Mouse (Mus musculus): ENCODE measurements at regions not wholly inside any gene's neighbourhood (a gene's known extent, or its start where the extent isn't known, plus 50 kb on each side); places are given as distances from the start of the nearest gene placed in this dataset.
"Not testable (repeated sequence)": the region's sequence is repeated elsewhere in the genome, so short reads cannot be mapped to it uniquely, and the experiment has no call there.

- Histone ChIP-seq H3K4me2 (replicated peaks; ENCODE audit: low read depth, low read length) (no peak overlapping the region), H3K9ac (replicated peaks; ENCODE audit: low read depth, low read length) (no peak overlapping the region), H3K36me3 (ENCODE audit: control insufficient read depth, insufficient read depth, low read length) (no peaks in the 10 kb centered on the region), H3K27me3 (ENCODE audit: control insufficient read depth, insufficient read depth, low read length) (no peaks in the 10 kb centered on the region), H3K4me3 (ENCODE audit: low read depth, low read length) (no peak overlapping the region), H3K4me1 (ENCODE audit: control insufficient read depth, insufficient read depth, low read length) (no peaks in the 10 kb centered on the region), H3K27ac (ENCODE audit: low read length) (no peak overlapping the region), H3K9me3 (ENCODE audit: control insufficient read depth, low read depth, low read length) (no peaks in the 10 kb centered on the region)
- ATAC-seq (ENCODE audit: insufficient number of reproducible peaks, insufficient read depth, low FRiP score, low read depth), result no peak
- 54% methylated on average over 7 of the region's 7 CpGs for WGBS
Measured at GRCm38 (mm10) chr3:7010294-7011087, 390.2 kb upstream of the 1700008P02Rik start.

GRCm38 (mm10) chr3:7008671-7009217 lies 388.5 kb upstream of the 1700008P02Rik start:
- no peaks in the 10 kb centered on the region for H3K36me3 ChIP-seq (ENCODE audit: control insufficient read depth, insufficient read depth, low read length)
- no peaks in the 10 kb centered on the region for H3K9me3 ChIP-seq (ENCODE audit: control insufficient read depth, low read depth, low read length)
- no peak overlapping the region for H3K4me3 ChIP-seq (ENCODE audit: low read depth, low read length)
- no peak for ATAC-seq (ENCODE audit: insufficient number of reproducible peaks, insufficient read depth, low FRiP score, low read depth)
- WGBS, result 69% methylated on average over 7 of the region's 7 CpGs
- no peaks in the 10 kb centered on the region for H3K4me1 ChIP-seq (ENCODE audit: control insufficient read depth, insufficient read depth, low read length)
- H3K9ac ChIP-seq (replicated peaks; ENCODE audit: low read depth, low read length), result no peak overlapping the region
- no peak overlapping the region for H3K4me2 ChIP-seq (replicated peaks; ENCODE audit: low read depth, low read length)
- no peaks in the 10 kb centered on the region for H3K27me3 ChIP-seq (ENCODE audit: control insufficient read depth, insufficient read depth, low read length)
- H3K27ac ChIP-seq (ENCODE audit: low read length), result no peak overlapping the region

- H3K4me2 ChIP-seq (replicated peaks; ENCODE audit: low read depth, low read length), result no peak overlapping the region
- no peak overlapping the region for H3K4me3 ChIP-seq (ENCODE audit: low read depth, low read length)
- ATAC-seq (ENCODE audit: insufficient number of reproducible peaks, insufficient read depth, low FRiP score, low read depth), result no peak
- no peak overlapping the region for H3K9ac ChIP-seq (replicated peaks; ENCODE audit: low read depth, low read length)
- H3K36me3 ChIP-seq (ENCODE audit: control insufficient read depth, insufficient read depth, low read length), result no peaks in the 10 kb centered on the region
- H3K9me3 ChIP-seq (ENCODE audit: control insufficient read depth, low read depth, low read length), result no peaks in the 10 kb centered on the region
- H3K4me1 ChIP-seq (ENCODE audit: control insufficient read depth, insufficient read depth, low read length), result no peaks in the 10 kb centered on the region
- H3K27ac ChIP-seq (ENCODE audit: low read length), result no peak overlapping the region
- H3K27me3 ChIP-seq (ENCODE audit: control insufficient read depth, insufficient read depth, low read length), result no peaks in the 10 kb centered on the region
- 47% methylated on average over 5 of the region's 5 CpGs for WGBS
Measured at GRCm38 (mm10) chr3:7007811-7008359, 387.6 kb upstream of the 1700008P02Rik start.

- WGBS, result 79% methylated on average over 5 of the region's 5 CpGs
Measured at GRCm38 (mm10) chr3:6991735-6992134, 371.5 kb upstream of the 1700008P02Rik start.

GRCm38 (mm10) chr3:6984918-6985317 lies 364.7 kb upstream of the 1700008P02Rik start:
- Histone ChIP-seq H3K27me3 (ENCODE audit: control insufficient read depth, insufficient read depth, low read length) (no peaks in the 10 kb centered on the region), H3K36me3 (ENCODE audit: control insufficient read depth, insufficient read depth, low read length) (no peaks in the 10 kb centered on the region), H3K4me3 (ENCODE audit: low read depth, low read length) (no peak overlapping the region), H3K27ac (ENCODE audit: low read length) (no peak overlapping the region), H3K4me2 (replicated peaks; ENCODE audit: low read depth, low read length) (no peak overlapping the region), H3K9ac (replicated peaks; ENCODE audit: low read depth, low read length) (no peak overlapping the region), H3K9me3 (ENCODE audit: control insufficient read depth, low read depth, low read length) (no peaks in the 10 kb centered on the region), H3K4me1 (ENCODE audit: control insufficient read depth, insufficient read depth, low read length) (no peaks in the 10 kb centered on the region)
- ATAC-seq (ENCODE audit: insufficient number of reproducible peaks, insufficient read depth, low FRiP score, low read depth), result no peak
- 81% methylated on average over 4 of the region's 4 CpGs for WGBS

More at GRCm38 (mm10) chr3:6991735-6992134, 371.5 kb upstream of the 1700008P02Rik start:
- not testable (repeated sequence) for H3K4me2 ChIP-seq (replicated peaks; ENCODE audit: low read depth, low read length); H3K27me3 ChIP-seq (ENCODE audit: control insufficient read depth, insufficient read depth, low read length); H3K36me3 ChIP-seq (ENCODE audit: control insufficient read depth, insufficient read depth, low read length); ATAC-seq (ENCODE audit: insufficient number of reproducible peaks, insufficient read depth, low FRiP score, low read depth); H3K9ac ChIP-seq (replicated peaks; ENCODE audit: low read depth, low read length); H3K4me1 ChIP-seq (ENCODE audit: control insufficient read depth, insufficient read depth, low read length); H3K27ac ChIP-seq (ENCODE audit: low read length); H3K4me3 ChIP-seq (ENCODE audit: low read depth, low read length); H3K9me3 ChIP-seq (ENCODE audit: control insufficient read depth, low read depth, low read length)

- Histone ChIP-seq H3K4me2 (replicated peaks; ENCODE audit: low read depth, low read length) (no peak overlapping the region), H3K9me3 (ENCODE audit: control insufficient read depth, low read depth, low read length) (no peaks in the 10 kb centered on the region), H3K4me3 (ENCODE audit: low read depth, low read length) (no peak overlapping the region), H3K36me3 (ENCODE audit: control insufficient read depth, insufficient read depth, low read length) (no peaks in the 10 kb centered on the region), H3K27me3 (ENCODE audit: control insufficient read depth, insufficient read depth, low read length) (no peaks in the 10 kb centered on the region), H3K4me1 (ENCODE audit: control insufficient read depth, insufficient read depth, low read length) (no peaks in the 10 kb centered on the region), H3K9ac (replicated peaks; ENCODE audit: low read depth, low read length) (no peak overlapping the region), H3K27ac (ENCODE audit: low read length) (no peak overlapping the region)
- WGBS, result 89% methylated on average over 7 of the region's 7 CpGs
- no peak for ATAC-seq (ENCODE audit: insufficient number of reproducible peaks, insufficient read depth, low FRiP score, low read depth)
Measured at GRCm38 (mm10) chr3:6957681-6958080, 337.4 kb upstream of the 1700008P02Rik start.

- Histone ChIP-seq H3K9ac (replicated peaks; ENCODE audit: low read depth, low read length) (no peak overlapping the region), H3K4me1 (ENCODE audit: control insufficient read depth, insufficient read depth, low read length) (no peaks in the 10 kb centered on the region), H3K27ac (ENCODE audit: low read length) (no peak overlapping the region), H3K4me3 (ENCODE audit: low read depth, low read length) (no peak overlapping the region), H3K4me2 (replicated peaks; ENCODE audit: low read depth, low read length) (no peak overlapping the region), H3K27me3 (ENCODE audit: control insufficient read depth, insufficient read depth, low read length) (no peaks in the 10 kb centered on the region), H3K9me3 (ENCODE audit: control insufficient read depth, low read depth, low read length) (no peaks in the 10 kb centered on the region), H3K36me3 (ENCODE audit: control insufficient read depth, insufficient read depth, low read length) (no peaks in the 10 kb centered on the region)
- 84% methylated on average over 4 of the region's 4 CpGs for WGBS
- no peak for ATAC-seq (ENCODE audit: insufficient number of reproducible peaks, insufficient read depth, low FRiP score, low read depth)
Measured at GRCm38 (mm10) chr3:6932535-6933103, 312.4 kb upstream of the 1700008P02Rik start.

- 46% methylated on average over 1 of the region's 1 CpGs for WGBS
- no peak overlapping the region for H3K4me2 ChIP-seq (replicated peaks; ENCODE audit: low read depth, low read length)
- no peaks in the 10 kb centered on the region for H3K4me1 ChIP-seq (ENCODE audit: control insufficient read depth, insufficient read depth, low read length)
- H3K9me3 ChIP-seq (ENCODE audit: control insufficient read depth, low read depth, low read length), result no peaks in the 10 kb centered on the region
- no peaks in the 10 kb centered on the region for H3K36me3 ChIP-seq (ENCODE audit: control insufficient read depth, insufficient read depth, low read length)
- H3K27ac ChIP-seq (ENCODE audit: low read length), result no peak overlapping the region
- no peak overlapping the region for H3K9ac ChIP-seq (replicated peaks; ENCODE audit: low read depth, low read length)
- H3K4me3 ChIP-seq (ENCODE audit: low read depth, low read length), result no peak overlapping the region
- no peaks in the 10 kb centered on the region for H3K27me3 ChIP-seq (ENCODE audit: control insufficient read depth, insufficient read depth, low read length)
- no peak for ATAC-seq (ENCODE audit: insufficient number of reproducible peaks, insufficient read depth, low FRiP score, low read depth)
Measured at GRCm38 (mm10) chr3:6926737-6927136, 306.5 kb upstream of the 1700008P02Rik start.

Measured in stomach, embryonic 14.5 days (tissue).